Mouse (Mus musculus) stomach, postnatal 0 days (tissue): ENCODE results near the gene Col6a6.

ENCODE experiments used
- CTCF ChIP-seq: IDR thresholded peaks from 2 replicates; pipeline ENCODE4 v1.5.1; 2016; ENCODE audit warnings: antibody characterized with exemption, low read depth, mild to moderate bottlenecking, moderate library complexity
- EP300 ChIP-seq: optimal IDR thresholded peaks from 2 replicates; pipeline ENCODE3; 2016; ENCODE audit warnings: antibody characterized with exemption

DNA sequence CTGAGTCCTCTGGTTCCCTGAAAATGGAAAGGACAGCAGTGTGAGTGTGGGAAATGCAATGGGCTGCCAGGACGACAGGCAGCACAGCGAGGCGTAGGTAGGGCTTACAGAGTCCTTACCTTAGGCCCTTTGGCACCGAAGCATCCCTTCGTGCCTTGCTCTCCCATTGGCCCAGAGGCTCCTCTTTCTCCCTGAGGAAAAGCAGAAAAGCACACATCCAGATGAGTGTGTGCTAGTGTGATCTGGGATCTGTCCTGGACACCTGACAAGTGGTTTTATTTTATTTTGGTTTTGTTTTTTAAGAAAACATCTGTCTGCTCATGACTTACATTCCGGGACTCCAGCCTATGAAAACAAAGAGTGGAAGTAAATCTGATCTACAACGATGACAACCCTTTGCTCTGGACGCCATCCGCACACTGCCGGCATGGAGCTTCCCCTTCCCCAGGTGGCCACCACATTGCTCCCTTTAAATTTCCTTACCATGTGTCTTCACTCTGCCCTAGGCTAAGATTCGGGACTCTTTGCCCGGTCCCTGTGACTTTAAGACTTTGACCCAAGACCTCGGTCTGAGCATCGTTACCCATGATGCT, 69.7 kb downstream of the Col6a6 start:
- TF ChIP-seq CTCF (no peak), EP300 (no peak)
